Mouse (Mus musculus) embryonic fibroblast, embryonic 13.5 days (primary cell): ENCODE results near the gene Zfp292. TPM values are rescaled to one million over a fixed set of nuclear protein-coding genes. Genes with fewer than 3 reads are reported as not detected.
"Not testable (repeated sequence)": the region's sequence is repeated elsewhere in the genome, so short reads cannot be mapped to it uniquely, and the experiment has no call there.

Experiments
- H3K27ac ChIP-seq: 2 replicates; pipeline ENCODE4 v1.5.1; 2012; ENCODE audit warnings: low read length, control low read depth, inconsistent platforms; ENCODE audit not compliant: insufficient read depth
- H3K4me1 ChIP-seq: 2 replicates; pipeline ENCODE4 v1.6.1; 2011; ENCODE audit warnings: low read length; ENCODE audit not compliant: control insufficient read depth, insufficient read depth
- H3K4me3 ChIP-seq: 2 replicates; pipeline ENCODE4 v1.5.1; 2011; ENCODE audit warnings: mild to moderate bottlenecking, control low read depth, low read length; ENCODE audit not compliant: insufficient read depth
- CTCF ChIP-seq: IDR thresholded peaks from 2 replicates; pipeline ENCODE4 v1.5.1; 2011; ENCODE audit warnings: mild to moderate bottlenecking, control low read depth, low read length, moderate library complexity, borderline replicate concordance; ENCODE audit not compliant: insufficient read depth
- POLR2A ChIP-seq: IDR thresholded peaks from 2 replicates; pipeline ENCODE4 v1.6.1; 2011; ENCODE audit warnings: low read depth, mild to moderate bottlenecking, control low read depth, low read length, moderate library complexity
- polyA plus RNA-seq: library from polyadenylated mRNA; stranded (reverse); fragments of >200 nt; gene quantifications from 2 replicates; pipeline ENCODE4 v1.2.4, GENCODE M21; 2011; ENCODE audit warnings: low read depth; ENCODE audit not compliant: missing spikeins, insufficient read length

Gene Zfp292
- 16.6 and 21.7 TPM in 2 replicates for polyA plus RNA-seq

DNA sequence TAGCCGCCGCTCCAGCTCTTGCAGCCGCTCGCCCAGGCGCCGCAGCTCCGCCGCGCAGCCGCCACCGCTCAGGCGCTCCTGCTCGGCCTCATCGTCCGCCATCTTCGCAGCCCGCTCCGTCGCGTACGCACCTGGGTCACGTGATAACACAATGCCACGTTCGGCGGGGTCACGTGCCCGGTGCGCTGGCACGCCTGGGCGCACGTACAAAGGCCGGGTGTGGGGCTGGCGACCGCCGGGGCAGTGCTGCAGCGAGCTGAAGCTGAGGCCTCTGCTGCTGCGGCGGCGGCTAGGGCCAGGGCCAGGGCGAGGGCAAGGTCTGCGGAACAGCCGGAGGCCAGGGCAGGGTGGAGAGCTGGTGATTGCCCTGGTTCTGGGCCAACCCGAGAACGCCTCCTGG is at the start of gene Zfp292:
Gene Zfp292 (minus strand): TSS at position 143 of the 400 bp plus-strand sequence.
- H3K4me3 ChIP-seq: peak within 1 kb of the TSS; percentile 63
- H3K27ac ChIP-seq: peak within 1 kb of the TSS; percentile 84
- peak; percentile 91 for TF ChIP-seq POLR2A
- no peak for TF ChIP-seq CTCF
- H3K4me1 ChIP-seq: no peaks in the 10 kb centered on the region; the same call in 1 of the 2 replicates

DNA sequence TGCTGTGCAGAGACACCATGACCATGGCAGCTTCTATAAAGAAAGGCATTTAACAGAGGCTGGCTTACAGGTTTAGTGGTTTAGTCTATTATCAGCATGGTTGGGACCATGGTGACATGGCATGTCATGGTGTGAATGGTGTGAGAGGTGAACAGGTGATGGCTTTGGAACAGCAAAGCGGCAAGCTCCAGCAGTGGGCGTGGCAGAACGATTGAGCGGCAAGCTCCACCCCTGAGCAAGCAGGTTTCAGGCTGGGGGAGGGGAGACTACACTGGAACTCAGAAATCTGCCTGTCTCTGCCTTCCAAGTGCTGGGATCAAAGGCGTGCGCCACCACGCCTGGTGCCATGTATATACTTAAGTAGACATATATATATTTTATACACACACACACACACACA is 45.6 kb upstream of the Zfp292 start:
- not testable (repeated sequence) for H3K4me3 ChIP-seq, H3K27ac ChIP-seq, H3K4me1 ChIP-seq

DNA sequence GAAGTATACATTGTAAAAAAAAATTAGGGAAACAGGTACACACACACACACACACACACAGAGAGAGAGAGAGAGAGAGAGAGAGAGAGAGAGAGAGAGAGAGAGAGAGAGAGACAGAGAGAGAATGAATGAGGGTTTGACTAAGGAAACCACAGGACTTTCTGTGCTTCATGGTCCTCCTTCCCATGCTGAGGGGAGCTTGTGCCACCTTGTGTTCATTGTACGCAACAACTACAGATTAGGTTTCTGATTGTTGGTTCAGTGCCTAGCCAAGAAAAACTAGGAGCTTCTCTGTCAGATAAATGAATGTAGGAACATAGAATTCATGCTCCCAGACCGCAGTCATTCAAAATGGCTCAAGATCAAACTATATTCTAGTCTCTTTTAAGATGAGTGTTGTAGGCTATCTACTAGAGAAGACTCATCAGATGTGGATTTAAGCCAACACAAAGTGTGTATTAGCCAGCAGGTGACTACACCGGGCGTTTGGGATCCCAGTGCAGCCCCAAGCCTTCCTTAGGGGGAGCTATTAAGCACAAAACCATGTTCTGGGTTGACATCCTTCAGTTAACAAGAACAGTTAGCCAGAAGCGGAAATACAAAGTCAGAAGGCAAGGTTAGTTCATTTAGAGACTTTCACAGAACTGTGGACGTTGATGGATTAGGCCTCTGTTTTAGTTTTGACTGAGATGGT is 39.6 kb upstream of the Zfp292 start:
- TF ChIP-seq POLR2A (no peak), CTCF (peak; percentile 85; the same call in 1 of the 2 replicates)
- Histone ChIP-seq H3K4me1 (no peaks in the 10 kb centered on the region), H3K27ac (no peak overlapping the region), H3K4me3 (no peak overlapping the region)

DNA sequence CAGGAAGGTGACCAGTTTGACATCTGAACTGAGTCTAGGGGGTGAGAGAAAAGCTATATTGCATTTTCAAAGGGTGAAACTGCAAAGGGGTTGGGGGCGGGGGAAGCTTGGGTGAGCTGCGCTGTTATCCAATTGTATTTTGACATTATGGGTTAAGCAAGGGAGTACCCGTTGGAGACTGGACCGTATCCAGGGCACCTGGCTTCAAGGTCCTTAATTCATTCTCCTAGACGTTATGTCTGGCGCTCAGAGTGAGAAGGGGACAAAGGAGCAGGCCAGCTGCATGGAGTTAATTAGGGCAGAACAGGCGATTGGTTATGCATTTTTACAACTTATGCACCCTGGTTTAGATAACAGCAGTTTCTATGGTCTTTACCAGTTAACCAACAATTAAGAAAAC is 34.6 kb upstream of the Zfp292 start:
- no peak for TF ChIP-seq POLR2A
- no peak for TF ChIP-seq CTCF
- H3K4me1 ChIP-seq: no peaks in the 10 kb centered on the region
- no peak overlapping the region for H3K27ac ChIP-seq
- H3K4me3 ChIP-seq: no peak overlapping the region

DNA sequence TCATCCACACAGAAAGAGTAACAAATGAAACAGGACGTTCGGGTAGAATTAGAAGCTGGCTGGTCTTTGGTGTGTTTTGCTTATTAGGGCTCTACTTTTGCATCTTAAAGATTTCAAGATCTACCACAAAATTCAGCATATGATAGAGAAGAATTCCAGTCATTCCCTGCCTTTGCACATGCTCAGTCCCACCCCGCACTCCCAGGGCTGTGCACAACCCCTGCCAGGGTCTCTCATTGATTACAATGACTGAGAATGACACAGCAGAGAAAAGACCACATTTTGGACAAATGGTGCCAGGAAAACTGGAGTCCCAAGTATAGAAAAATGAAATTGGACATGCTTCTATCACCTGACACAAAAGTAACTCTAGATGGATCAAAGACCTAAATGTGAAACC is 29.4 kb upstream of the Zfp292 start:
- no peak overlapping the region for H3K4me3 ChIP-seq
- TF ChIP-seq POLR2A (no peak), CTCF (no peak)
- H3K27ac ChIP-seq: no peak overlapping the region
- no peaks in the 10 kb centered on the region for H3K4me1 ChIP-seq

DNA sequence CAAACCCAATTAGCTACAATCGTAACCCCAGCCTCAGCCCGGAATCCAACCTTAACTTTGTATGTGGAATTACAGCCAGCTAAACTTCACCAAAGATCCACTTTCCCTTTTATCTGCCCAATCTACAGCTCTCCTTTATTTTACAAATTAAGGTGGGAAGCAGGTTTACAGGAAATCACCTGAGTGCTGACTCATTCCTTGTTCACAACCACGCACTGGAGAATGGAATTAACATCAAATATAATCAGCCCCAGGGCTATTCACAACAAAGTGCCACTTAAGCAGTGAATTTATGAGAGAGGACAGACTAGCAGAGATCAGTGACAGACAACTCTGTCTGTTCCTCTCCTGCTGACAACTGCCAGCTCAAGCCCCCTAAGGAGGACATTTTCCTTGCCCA is 28.6 kb upstream of the Zfp292 start:
- no peaks in the 10 kb centered on the region for H3K4me1 ChIP-seq
- H3K27ac ChIP-seq: no peak overlapping the region
- TF ChIP-seq POLR2A: no peak
- no peak for TF ChIP-seq CTCF
- no peak overlapping the region for H3K4me3 ChIP-seq

DNA sequence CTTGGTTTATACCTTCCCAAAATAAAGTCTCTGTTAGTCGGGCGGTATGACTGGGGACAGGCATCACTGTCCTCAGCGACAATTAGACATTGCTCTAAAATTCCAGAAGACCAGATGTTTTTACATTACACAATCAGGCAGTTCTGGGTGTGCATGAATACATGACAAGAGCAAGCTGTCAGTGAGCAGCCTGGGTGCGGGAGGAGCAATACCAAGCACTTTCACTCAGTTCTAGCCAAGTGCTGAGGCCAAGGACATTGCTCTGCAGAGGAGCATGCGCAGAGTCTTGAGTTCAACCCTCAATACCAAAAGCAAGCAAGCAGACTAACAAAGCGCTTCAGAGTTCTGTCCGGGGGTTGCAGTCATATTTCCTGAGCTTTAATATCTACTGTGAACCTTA is 25.4 kb upstream of the Zfp292 start:
- Histone ChIP-seq H3K4me1 (no peaks in the 10 kb centered on the region), H3K27ac (no peak overlapping the region), H3K4me3 (no peak overlapping the region)
- TF ChIP-seq CTCF (no peak), POLR2A (no peak)

DNA sequence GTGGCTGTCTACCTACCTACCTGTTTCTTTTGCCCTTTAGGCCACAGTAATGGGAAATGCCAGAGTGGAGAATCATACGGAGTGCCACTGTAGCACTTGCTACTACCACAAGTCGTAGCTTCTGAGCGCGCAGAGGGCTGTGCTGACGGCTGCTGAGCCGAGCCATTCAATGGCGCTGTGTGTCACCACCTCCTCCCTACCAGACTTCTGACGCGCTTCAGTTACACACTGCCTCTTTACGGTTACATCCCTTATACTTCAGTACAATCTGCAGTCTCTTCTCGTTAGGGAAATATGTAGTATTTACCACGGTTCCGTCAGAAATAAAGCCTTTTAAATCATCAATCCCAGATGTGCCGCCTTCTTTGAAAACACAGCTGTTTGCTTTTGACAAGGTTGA is 24.3 kb upstream of the Zfp292 start:
- TF ChIP-seq POLR2A (no peak), CTCF (no peak)
- Histone ChIP-seq H3K4me1 (no peaks in the 10 kb centered on the region), H3K4me3 (no peak overlapping the region), H3K27ac (no peak overlapping the region)

DNA sequence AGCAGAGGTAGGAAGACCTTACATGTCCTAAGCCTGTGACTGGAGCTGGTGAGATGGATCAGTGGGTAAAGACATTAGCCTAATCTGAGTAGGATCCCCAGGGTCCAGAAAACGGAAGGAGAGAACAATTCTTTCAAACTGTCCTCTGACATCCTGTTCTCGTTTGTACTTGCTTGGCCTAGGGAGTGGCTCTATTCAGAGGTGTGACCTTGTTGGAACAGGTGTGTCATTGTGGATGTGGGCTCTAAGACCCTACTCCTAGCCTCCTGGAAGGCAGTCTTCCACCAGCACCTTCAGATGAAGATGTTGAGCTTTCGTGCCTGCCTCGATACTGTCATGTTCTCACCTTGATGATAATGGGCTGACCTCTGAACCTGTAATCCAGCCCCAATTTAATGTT is 23.4 kb upstream of the Zfp292 start:
- H3K27ac ChIP-seq: no peak overlapping the region
- TF ChIP-seq CTCF (no peak), POLR2A (no peak)
- H3K4me3 ChIP-seq: no peak overlapping the region
- H3K4me1 ChIP-seq: no peaks in the 10 kb centered on the region

DNA sequence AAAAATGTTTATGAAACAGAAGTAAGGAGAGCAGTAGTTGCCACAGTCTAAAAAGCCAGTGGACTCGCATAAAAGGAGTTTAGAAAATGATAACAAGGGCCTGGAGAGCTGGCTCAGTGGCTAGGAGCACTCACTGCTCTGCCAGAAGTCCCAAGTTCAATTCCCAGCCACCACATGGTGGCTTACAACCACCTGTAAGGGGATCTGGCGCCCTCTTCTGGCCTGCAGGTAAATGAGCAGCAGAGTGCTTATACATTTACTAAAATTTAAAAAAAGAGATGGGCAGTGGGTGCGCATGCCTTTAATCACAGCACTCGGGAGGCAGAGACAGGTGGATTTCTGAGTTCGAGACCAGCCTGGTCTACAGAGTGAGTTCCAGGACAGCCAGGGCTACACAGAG is 22.6 kb upstream of the Zfp292 start:
- TF ChIP-seq CTCF: no peak
- TF ChIP-seq POLR2A: no peak
- no peak overlapping the region for H3K27ac ChIP-seq
- H3K4me1 ChIP-seq: no peaks in the 10 kb centered on the region
- H3K4me3 ChIP-seq: no peak overlapping the region

DNA sequence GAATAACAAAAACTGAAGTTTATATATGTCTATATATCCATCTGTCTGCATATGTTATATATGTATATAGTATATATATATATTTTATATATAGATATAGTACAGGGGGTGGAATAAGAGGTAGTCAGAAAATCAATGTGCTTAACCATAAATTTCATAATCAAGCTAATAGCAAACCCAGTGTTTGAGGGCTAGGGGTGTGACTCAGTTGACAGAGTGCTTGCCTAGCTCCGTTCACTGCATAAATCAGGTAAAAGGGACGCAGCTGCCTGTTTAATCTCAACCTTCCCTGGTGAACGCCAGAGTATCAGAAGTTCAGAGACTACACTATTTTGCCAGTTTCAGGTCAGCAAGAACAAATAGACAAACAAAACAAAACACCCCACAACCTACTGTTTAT is 18.8 kb upstream of the Zfp292 start:
- H3K27ac ChIP-seq, H3K4me1 ChIP-seq, H3K4me3 ChIP-seq: not testable (repeated sequence)
